Mouse (Mus musculus) midbrain, embryonic 11.5 days (tissue): Measurements from ENCODE around the gene Gna13. TPM values are rescaled to one million over a fixed set of nuclear protein-coding genes. Genes with fewer than 3 reads are reported as not detected.

ENCODE experiments used
- ATAC-seq: fragments of 200-750 bp; cut with Nextera tagmentation; 2 replicates; pipeline ENCODE4 v1.8.0; 2017; ENCODE audit warnings: moderate TSS enrichment, moderate library complexity; ENCODE audit not compliant: low FRiP score
- DNase-seq: peaks from one replicate; pipeline ENCODE4 v3.0.0; 2015; ENCODE audit warnings: low spot score; ENCODE audit errors: missing footprints
- H3K27ac ChIP-seq: fragments of 300-500 bp; sonication (generic); 2 replicates; pipeline ENCODE4 v1.5.1; 2014; ENCODE audit warnings: low read depth, low read length
- H3K27me3 ChIP-seq: fragments of 300-500 bp; sonication (generic); 2 replicates; pipeline ENCODE4 v1.6.1; 2014; ENCODE audit warnings: mild to moderate bottlenecking, low read length, moderate library complexity, mixed read lengths; ENCODE audit not compliant: control insufficient read depth, insufficient read depth
- H3K36me3 ChIP-seq: fragments of 300-500 bp; sonication (generic); 2 replicates; pipeline ENCODE4 v1.6.1; 2014; ENCODE audit warnings: mild to moderate bottlenecking, low read length, moderate library complexity, mixed read lengths; ENCODE audit not compliant: control insufficient read depth, insufficient read depth
- H3K4me1 ChIP-seq: fragments of 300-500 bp; sonication (generic); 2 replicates; pipeline ENCODE4 v1.6.1; 2014; ENCODE audit warnings: low read length; ENCODE audit not compliant: control insufficient read depth, insufficient read depth
- H3K4me2 ChIP-seq: fragments of 300-500 bp; sonication (generic); 2 replicates; pipeline ENCODE4 v1.6.1; 2014; ENCODE audit warnings: mild to moderate bottlenecking, moderate library complexity
- H3K4me3 ChIP-seq: fragments of 300-500 bp; sonication (generic); 2 replicates; pipeline ENCODE4 v1.5.1; 2014; ENCODE audit warnings: low read depth, low read length
- H3K9ac ChIP-seq: fragments of 300-500 bp; sonication (generic); 2 replicates; pipeline ENCODE4 v1.6.1; 2014; ENCODE audit warnings: low read length
- H3K9me3 ChIP-seq: fragments of 300-500 bp; sonication (generic); 2 replicates; pipeline ENCODE4 v1.6.1; 2016; ENCODE audit warnings: low read length; ENCODE audit not compliant: control insufficient read depth
- WGBS: fragments of 180-500 bp; shearing (Covaris S2); extraction: QIAGEN DNeasy Blood & Tissue Kit; methylation state at CpG from one replicate; pipeline ENCODE4 v1.1.7; 2014; 5-methylcytosine and 5-hydroxymethylcytosine counted together
- polyA plus RNA-seq: library from polyadenylated mRNA; unstranded; fragments of >200 nt; fragmentation: Nextera tagmentation; extraction: Ambion mirVana; gene quantifications from 2 replicates; pipeline ENCODE4 v1.2.1, GENCODE M21; 2014

Gene Gna13
- polyA plus RNA-seq, 1 experiment from 2014 or later = 19.4 TPM

DNA sequence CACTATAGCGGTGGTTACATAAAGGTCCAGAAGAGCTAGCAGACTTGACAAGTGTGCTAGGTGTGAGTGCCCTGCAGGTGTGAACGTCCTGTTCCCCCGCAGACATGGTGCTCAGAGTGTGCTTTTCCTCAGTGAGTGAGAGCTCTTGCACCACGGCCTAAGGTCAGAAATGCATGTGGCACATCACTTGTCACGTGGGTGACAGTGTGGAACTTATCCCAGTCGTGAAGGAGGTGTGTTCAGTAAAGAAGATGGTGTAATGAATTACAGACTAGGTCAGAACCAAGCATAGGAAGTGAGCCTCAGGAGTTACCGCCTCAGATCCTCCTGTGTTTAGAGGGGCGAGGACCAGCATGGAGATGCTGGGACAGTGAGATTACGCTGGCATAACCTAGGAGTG lies 32.7 kb downstream of the Gna13 start:
- H3K36me3 ChIP-seq = peaks cover 2% of the 10 kb centered on the region; the same call in 1 of the 2 replicates
- H3K4me2 ChIP-seq = no peak overlapping the region
- WGBS = 92% methylated on average over 9 of the region's 9 CpGs
- no peak overlapping the region for H3K9ac ChIP-seq
- no peaks in the 10 kb centered on the region for H3K27me3 ChIP-seq
- no peaks in the 10 kb centered on the region for H3K9me3 ChIP-seq
- ATAC-seq (no peak), DNase-seq (no peak)
- no peak overlapping the region for H3K27ac ChIP-seq
- H3K4me1 ChIP-seq = no peaks in the 10 kb centered on the region
- no peak overlapping the region for H3K4me3 ChIP-seq

DNA sequence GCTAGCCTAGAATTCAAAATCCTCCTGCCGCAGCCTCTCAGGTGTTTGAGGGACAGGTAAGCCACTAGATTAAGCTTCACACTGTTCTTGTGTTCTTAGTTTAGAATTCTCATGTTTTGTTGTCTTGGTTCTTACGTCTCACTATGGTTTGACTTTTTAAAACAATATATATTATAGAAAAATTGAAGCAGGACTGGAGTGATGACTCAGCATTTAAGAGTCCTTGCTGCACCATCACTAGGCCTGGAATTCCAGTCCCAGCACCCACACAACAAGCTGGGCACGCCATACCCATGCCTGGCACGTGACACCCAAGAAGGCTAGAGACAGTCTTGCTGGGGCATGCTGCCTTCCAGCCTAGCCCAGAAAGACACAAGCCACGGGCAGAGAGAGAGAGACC lies 43.8 kb downstream of the Gna13 start:
- H3K4me2 ChIP-seq = no peak overlapping the region
- WGBS = 89% methylated on average over 5 of the region's 5 CpGs
- no peaks in the 10 kb centered on the region for H3K36me3 ChIP-seq
- no peak for DNase-seq
- no peaks in the 10 kb centered on the region for H3K27me3 ChIP-seq
- no peak overlapping the region for H3K9ac ChIP-seq
- no peak overlapping the region for H3K27ac ChIP-seq
- no peak overlapping the region for H3K4me3 ChIP-seq
- no peaks in the 10 kb centered on the region for H3K4me1 ChIP-seq
- no peaks in the 10 kb centered on the region for H3K9me3 ChIP-seq
- no peak for ATAC-seq

DNA sequence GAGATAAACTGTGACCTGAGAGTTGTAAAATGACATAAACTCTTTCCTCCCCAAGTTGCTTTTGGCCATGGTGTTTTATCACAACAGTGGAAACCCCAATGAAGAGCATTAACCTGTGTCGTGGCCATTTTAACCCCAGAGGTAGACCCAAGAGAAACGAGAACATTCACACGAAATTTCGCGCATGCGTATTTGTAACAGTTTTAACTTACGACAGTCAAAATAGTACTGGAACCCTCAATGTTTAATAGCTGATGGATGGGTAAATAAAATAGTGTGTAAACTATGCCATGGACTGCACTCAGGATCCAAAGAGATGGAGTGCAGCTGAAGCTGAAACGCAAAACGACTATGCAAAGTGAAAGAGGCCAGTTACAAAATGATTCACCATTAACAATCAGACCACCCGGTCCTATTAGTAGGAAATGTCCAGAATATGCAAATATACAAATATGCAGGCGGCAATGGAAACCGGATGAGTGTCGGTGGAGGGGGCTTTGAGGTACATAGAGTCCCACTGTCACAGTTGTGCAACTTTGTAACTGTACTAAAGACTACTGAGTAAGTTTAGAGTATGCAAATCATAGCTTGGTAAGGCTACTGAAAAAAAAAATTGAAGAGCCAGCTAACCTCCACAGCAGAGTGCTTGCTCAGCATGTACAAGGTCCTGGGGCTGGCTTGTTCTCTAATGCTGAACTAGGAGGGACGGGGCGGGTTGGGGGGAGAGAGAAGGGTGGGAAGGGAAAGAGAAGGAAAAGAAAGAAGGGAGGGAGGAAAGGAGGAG lies 47.8 kb downstream of the Gna13 start:
- no peaks in the 10 kb centered on the region for H3K27me3 ChIP-seq
- H3K36me3 ChIP-seq = no peaks in the 10 kb centered on the region
- DNase-seq (no peak), ATAC-seq (no peak)
- H3K27ac ChIP-seq = no peak overlapping the region
- H3K9me3 ChIP-seq = no peaks in the 10 kb centered on the region
- no peak overlapping the region for H3K9ac ChIP-seq
- 92% methylated on average over 15 of the region's 15 CpGs for WGBS
- no peaks in the 10 kb centered on the region for H3K4me1 ChIP-seq
- H3K4me2 ChIP-seq = no peak overlapping the region
- H3K4me3 ChIP-seq = no peak overlapping the region

DNA sequence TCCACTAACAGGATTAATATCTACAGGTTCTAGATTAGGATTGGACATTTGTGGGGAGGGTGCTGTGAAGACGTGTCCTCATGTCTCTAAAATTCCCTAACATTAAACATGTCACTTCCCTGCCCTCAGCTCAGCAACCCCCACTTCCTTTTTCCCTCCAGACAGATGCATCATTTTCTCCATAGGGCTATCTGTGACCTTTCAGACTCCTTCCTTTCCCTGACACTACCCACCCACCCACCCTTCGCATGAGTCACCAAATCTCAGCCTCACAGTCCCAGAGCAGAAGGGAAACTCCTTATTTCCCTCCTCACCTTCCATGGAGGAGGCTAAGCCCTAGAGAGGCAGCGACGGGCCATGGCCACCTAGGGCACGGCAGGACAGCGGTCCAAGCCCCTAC lies 51.0 kb downstream of the Gna13 start, which contains the start of gene 9930022D16Rik:
9930022D16Rik (plus strand) TSS at position 301 of the 400 bp plus-strand sequence.
- Histone ChIP-seq H3K9me3 (no peaks in the 10 kb centered on the region), H3K4me1 (no peaks in the 10 kb centered on the region), H3K36me3 (no peaks in the 10 kb centered on the region), H3K9ac (no peak within 1 kb of the TSS), H3K27ac (no peak within 1 kb of the TSS), H3K27me3 (no peaks in the 10 kb centered on the region), H3K4me2 (no peak within 1 kb of the TSS), H3K4me3 (no peak within 1 kb of the TSS)
- WGBS = 91% methylated on average over 6 of the region's 6 CpGs
- DNase-seq (no peak), ATAC-seq (no peak)

DNA sequence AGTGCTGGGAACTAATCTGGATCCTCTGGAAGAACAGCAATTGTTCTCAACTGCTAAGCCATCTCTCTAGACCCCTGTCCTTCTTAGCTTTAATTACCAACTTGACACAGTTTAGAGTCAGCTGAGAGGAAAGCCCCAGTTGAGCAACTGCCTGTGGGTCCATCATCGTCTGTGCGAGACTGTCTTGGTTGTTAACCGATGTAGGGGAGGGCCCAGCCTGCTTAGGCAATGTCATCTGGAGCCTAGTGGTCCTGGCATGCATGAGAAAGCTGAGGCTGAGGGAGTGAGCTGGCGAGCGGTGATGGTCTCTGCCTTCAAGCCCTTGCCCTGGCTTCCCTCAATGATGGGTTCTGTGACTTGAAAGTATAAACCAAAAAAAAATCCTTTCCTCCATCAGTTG lies 52.2 kb downstream of the Gna13 start:
- Histone ChIP-seq H3K27ac (no peak overlapping the region), H3K4me1 (no peaks in the 10 kb centered on the region), H3K4me2 (no peak overlapping the region), H3K27me3 (no peaks in the 10 kb centered on the region), H3K36me3 (no peaks in the 10 kb centered on the region), H3K9me3 (no peaks in the 10 kb centered on the region), H3K4me3 (no peak overlapping the region), H3K9ac (no peak overlapping the region)
- 95% methylated on average over 5 of the region's 5 CpGs for WGBS
- DNase-seq = no peak
- no peak for ATAC-seq

DNA sequence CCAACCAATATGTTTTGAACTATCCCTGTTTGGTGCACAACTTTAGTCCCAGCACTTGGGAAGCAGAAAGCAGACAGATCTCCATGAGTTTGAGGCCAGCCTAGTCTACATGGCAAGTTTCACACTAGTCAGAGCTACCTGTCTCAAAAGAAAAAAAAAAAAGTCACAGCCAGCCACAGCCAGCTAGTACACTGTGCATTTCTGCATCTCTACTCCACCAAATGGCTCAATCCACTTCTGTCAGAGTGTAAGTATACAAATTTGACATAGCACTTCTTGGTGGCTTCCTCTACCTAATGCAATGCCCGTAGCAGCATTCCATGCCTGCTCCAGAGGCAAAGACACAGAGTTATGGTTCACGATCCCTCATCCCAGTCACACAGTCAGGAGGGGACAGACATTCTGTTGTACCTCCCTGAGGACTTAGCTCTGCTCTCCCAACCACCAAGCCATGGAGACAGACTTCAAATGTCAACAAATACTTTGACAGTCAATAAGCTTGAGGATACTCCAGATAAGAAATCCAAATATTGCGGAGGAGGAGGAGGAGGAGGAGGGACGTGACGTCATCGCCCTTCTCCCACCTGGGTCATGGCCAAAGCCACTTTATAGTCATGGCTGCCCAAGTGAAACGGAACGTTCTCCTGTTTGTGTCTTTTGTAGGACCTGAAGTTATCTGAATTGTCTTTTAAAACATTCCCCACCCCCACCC lies 54.2 kb downstream of the Gna13 start:
- Histone ChIP-seq H3K4me3 (no peak overlapping the region), H3K27ac (no peak overlapping the region), H3K36me3 (no peaks in the 10 kb centered on the region), H3K9ac (no peak overlapping the region), H3K4me1 (no peaks in the 10 kb centered on the region), H3K9me3 (no peaks in the 10 kb centered on the region), H3K27me3 (no peaks in the 10 kb centered on the region), H3K4me2 (no peak overlapping the region)
- 86% methylated on average over 8 of the region's 8 CpGs for WGBS
- ATAC-seq (no peak), DNase-seq (no peak)

DNA sequence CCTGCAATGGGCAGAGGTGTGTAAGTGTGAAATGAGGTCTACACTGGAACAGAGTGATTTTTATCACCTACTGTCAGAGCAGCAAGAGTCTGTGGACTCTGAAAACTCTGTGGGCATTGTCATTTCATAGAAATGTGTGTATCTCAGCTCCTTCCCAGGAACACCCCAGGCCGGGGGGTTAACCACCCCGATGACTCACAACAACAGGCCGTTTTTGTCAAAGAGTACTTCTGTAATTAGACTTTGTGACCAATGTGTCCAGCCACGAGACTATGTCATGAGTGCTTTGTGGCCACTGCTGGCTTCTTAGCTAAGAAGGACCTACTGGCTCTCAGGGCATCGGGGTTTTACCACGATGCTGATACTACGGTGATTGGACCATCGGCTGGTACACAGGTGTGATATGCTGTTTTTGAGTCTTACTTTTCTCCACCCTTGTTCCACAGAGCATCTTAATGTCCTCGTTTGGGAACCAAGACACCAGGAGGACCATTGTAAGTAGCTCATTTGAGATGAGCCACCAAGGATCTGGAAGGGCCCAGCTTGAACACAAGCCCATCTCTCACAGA lies 54.9 kb downstream of the Gna13 start:
- Histone ChIP-seq H3K9me3 (no peaks in the 10 kb centered on the region), H3K9ac (no peak overlapping the region), H3K27me3 (no peaks in the 10 kb centered on the region), H3K4me3 (no peak overlapping the region), H3K4me2 (no peak overlapping the region), H3K4me1 (no peaks in the 10 kb centered on the region), H3K36me3 (no peaks in the 10 kb centered on the region), H3K27ac (no peak overlapping the region)
- DNase-seq = no peak
- no peak for ATAC-seq
- WGBS = 90% methylated on average over 9 of the region's 9 CpGs

DNA sequence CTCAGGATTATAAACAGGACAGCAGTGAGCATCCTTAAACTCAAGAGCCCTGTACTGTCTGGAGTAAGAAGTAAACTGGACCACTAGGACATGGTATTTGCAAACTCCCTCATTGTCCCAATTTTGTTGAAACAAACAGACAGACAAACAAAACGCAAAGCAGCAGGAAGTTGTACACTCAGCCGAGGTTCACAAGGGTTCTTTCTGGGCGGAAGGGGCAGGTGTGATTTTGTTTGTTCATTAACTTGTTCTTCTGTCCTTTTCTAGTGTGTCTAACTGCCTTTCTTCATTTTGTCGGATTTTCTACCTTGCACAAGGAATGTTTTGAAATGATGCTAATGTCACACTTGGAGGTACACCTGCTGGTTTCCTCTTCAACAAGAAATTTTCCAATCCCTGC lies 56.8 kb downstream of the Gna13 start:
- Histone ChIP-seq H3K4me3 (no peak overlapping the region), H3K36me3 (no peaks in the 10 kb centered on the region), H3K4me1 (no peaks in the 10 kb centered on the region), H3K27me3 (no peaks in the 10 kb centered on the region), H3K9ac (no peak overlapping the region), H3K9me3 (no peaks in the 10 kb centered on the region), H3K27ac (no peak overlapping the region), H3K4me2 (no peak overlapping the region)
- ATAC-seq = no peak
- DNase-seq = no peak
- 55% methylated on average over 4 of the region's 4 CpGs for WGBS

DNA sequence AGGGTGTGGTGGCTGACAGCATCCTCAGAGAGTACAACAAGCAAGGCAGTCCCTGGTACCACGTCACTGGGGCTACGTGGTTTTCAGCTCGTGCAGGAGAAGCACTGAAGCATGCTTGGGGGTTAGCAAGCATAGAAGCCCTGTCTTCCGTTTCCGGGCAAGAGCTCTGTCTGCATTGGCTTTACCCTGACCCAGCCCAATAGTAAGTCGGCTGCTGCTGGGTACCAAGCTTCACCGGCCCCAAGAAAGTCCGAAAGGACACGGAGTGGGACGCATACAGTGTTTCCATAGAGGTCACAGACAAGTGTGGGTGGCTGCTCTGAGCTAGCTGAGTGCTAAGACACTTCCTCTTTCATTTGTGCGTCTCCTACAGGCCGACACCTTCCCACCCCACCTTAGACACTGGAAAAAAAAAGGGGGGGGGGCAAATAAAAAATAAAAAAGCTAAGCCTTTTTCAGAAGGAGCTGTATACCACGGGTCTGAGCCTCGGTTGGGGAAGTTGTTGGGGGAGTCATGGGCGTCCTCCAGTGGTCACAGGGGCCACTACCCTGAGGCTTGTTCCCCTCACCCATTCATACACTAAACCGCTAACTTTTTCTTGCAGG lies 57.4 kb downstream of the Gna13 start:
- WGBS = 44% methylated on average over 16 of the region's 16 CpGs
- H3K4me1 ChIP-seq = no peaks in the 10 kb centered on the region
- H3K27me3 ChIP-seq = no peaks in the 10 kb centered on the region
- no peak overlapping the region for H3K4me2 ChIP-seq
- H3K27ac ChIP-seq = no peak overlapping the region
- DNase-seq = no peak
- no peak overlapping the region for H3K9ac ChIP-seq
- ATAC-seq = no peak
- H3K4me3 ChIP-seq = no peak overlapping the region
- no peaks in the 10 kb centered on the region for H3K9me3 ChIP-seq
- H3K36me3 ChIP-seq = no peaks in the 10 kb centered on the region
